Mouse (Mus musculus): Measurements from ENCODE around the gene Zfp54. TPM values are rescaled to one million over a fixed set of nuclear protein-coding genes. Genes with fewer than 3 reads are reported as not detected.
"Not testable (repeated sequence)": the region's sequence is repeated elsewhere in the genome, so short reads cannot be mapped to it uniquely, and the experiment has no call there.

Gene Zfp54
- total RNA-seq (2021) = under 1 TPM; 0.66 to 0.79 TPM
- long read RNA-seq, experiment 1, partial matches to known transcripts = 0 of 1 reads
- long read RNA-seq, experiment 1, other reads (novel, unspliced or antisense) = 0 of 1 reads
- long read RNA-seq, experiment 2 = 0 reads

DNA sequence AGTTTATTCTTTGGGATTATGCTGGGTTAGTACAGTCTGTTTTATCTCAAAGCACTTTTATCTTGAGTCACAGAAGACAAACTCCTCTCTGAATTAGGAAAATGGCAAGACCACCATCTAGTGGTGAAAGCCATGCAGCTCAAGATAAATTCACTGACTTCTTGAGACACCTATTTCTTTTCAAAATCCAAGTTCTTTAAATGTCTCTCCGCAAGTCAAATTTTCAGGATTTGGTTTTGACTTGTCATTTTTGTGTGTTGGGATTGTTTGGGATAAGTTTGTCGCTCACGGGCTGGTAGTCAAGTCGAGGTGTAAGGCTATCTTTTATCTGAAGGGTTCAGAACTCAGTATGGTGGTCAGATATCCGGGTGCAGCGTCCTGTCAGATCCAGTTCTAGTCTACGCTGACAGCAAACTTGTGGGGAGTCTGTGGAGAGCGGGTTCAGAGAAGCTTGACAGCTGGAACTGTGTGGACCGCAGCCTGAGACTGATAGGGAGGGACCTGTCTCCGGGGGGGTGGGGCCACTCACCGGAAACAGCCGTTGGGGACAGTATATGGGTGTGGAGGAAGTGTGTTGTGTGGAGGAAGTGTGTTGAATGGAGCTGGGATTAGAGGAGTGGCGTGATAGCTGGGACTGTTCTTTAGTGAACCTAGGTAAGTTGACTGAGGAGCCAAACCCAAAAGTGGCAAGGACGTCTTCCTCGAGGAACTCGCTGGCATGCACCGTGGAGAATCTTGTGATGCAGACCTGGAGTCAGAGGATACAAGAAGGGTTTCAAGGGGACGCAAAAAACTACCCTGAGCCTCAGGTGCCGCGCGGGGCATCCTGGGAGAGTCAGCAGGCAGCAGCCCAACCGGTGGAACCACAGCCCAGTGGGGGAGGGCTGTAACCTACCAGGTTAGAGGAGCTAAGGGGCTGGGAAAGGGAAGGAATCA lies at the start of gene Zfp54:
Gene Zfp54, plus strand, starts transcription at position 564 of the 936 bp plus-strand sequence.
- DNase-seq = peak; percentile 54

DNA sequence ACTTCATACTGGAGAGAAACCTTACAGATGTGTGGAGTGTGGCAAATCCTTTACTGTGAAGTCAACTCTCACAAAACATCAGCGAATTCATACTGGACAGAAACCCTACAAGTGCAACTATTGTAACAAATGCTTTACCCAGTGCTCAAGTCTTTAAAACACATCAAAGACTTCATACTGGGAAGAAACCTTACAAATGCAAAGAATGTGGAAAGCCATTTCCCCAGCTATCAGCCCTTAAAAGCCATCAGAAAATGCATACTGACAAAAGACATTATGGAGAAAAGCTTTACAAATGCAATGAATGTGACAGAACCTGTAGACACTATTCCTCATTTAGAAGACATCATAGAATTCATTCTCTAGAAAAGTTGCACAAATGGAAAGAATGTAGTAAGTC lies 47.7 kb upstream of the Zfp54 start:
- no peak for DNase-seq

DNA sequence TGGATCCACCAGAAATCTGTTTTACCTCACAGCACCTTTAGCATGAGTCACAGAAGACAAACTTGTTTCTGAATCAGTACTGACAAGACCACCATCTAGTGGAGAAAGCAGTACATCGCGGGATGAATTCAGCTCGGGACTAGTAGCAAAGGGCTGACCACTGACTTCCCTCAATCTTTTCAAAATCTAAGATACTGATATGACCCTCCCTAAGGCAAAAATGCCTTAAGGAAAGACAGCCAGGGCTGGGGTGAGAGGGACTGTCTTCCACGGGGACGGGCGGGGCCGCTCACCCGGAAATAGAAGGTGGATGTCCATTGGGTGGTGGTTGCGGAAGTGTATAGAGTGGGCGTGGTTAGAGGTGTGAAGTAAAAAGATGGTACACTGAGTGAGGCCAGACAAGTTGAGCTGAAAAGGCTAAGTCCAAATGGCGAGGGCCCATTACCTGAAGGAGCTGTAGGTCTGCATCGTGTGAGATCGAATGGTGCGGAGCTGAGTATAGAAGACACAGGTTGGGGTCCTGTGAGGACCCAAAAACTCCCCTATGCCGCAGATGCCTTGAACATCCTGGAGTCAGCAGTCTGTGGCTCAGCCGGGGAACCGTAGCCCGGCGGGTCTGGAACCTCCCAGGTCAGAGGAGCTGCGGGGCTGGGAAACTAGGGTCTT lies 39.5 kb upstream of the Zfp54 start, which contains the start of gene Zfp677:
Gene Zfp677, plus strand, starts transcription at position 358 of the 666 bp plus-strand sequence.
- peak; percentile 29 for DNase-seq

DNA sequence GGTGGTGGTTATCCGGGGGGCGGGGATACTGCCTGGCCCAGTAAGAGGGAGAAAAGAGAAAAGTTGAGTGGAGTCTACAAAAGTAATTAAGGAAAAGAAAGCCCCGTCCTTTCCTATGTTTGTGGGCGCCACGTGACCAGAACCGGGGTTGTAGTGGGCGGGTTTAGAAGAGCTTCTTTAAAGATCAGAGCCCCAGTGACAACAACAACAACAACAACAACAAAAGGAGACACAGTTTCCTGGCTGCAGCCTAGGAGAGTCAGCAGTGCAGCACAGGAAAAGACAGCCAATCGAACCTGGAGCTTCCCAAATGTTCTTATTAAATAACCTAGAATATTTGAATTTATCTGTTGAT lies 39.0 kb upstream of the Zfp54 start:
- DNase-seq = peak; percentile 6

DNA sequence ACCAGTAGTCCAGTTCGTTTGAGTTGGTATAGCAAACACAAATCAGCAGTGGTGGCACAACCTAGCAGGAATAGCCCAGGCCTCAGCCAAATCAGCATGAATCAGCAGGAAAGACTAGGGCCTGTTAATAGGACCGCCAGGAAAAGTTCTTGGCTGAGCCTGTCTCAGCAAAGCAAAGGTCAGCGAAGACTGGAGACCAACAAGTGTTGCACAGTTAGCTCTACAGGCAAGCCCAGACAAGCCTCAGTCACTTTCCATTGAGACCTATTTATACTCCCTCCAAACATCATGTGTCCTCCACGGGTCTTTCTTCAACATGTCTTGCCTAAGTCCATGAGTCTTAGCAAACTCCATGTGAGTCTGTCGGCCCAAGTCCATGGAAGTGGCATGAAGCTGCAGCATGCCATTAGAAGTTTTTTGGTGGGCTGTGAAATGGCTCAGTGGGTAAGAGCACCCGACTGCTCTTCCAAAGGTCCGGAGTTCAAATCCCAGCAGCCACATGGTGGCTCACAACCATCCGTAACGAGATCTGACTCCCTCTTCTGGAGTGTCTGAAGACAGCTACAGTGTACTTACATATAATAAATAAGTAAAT lies 15.9 kb downstream of the Zfp54 start:
- DNase-seq = not testable (repeated sequence)

DNA sequence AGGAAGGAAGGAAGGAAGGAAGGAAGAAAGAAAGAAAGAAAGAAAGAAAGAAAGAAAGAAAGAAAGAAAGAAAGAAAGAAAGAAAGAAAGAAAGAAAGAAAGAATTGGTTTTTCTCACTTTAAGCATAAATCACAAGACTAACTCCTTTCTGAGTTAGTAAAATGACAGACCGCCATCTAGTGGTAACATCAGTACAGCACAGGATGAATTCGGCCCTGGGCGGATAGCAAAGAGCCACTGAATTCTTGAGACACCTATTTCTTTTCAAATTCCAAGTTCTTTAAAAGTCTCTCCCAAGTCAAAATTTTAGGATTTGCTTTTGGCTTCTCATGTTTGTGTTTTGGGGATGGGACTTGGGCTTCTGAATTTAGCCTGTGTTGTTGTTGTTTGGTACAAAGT lies 26.6 kb downstream of the Zfp54 start:
- DNase-seq = peak; percentile 42

DNA sequence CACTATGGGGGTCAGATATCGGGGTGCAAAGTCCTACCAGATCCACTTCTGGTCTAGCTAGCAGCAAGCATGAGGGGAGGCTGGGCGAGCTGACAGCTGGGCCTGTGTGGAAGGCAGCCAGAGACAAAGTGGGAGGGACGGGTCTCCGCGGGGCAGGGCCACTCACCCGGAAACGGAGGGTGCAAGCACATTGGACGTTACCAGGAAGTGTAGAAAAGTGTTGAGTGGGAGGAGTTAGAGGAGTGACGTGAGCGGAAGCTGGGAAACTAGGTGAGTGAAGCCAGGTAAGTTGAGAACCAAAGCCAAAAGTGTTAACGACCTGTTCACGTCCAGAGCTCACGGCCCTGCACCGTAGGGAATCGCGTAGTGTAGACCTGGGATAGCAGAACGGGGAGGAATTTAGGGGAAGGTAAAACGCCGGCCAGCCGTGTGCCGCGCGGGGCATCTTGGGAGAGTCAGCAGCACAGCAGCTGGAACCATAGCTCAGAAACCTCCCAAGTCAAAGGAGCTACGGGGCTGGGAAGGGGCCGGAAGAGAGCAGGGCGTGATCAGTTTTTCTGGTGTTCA lies 27.2 kb downstream of the Zfp54 start, which contains the start of gene Zfp51:
Gene Zfp51, plus strand, starts transcription at position 237 of the 567 bp plus-strand sequence.
- peak; percentile 90 for DNase-seq

DNA sequence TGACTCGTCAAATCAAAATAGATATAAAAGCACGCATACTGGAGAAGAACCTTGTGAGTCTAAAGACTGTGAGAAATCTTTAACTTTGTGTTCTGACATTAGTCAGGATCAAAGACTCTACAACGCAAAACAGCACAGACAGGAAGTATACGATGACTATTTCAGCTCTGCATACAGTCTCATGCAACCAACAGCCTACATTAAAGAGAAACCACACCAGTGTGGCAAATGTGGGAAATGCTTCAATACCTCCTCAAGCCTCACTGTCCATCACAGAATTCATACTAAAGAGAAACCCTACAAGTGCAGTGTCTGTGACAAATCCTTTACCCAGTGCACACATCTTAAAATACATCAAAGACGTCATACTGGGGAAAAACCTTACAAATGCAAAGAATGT lies 40.5 kb downstream of the Zfp54 start:
- no peak for DNase-seq

DNA sequence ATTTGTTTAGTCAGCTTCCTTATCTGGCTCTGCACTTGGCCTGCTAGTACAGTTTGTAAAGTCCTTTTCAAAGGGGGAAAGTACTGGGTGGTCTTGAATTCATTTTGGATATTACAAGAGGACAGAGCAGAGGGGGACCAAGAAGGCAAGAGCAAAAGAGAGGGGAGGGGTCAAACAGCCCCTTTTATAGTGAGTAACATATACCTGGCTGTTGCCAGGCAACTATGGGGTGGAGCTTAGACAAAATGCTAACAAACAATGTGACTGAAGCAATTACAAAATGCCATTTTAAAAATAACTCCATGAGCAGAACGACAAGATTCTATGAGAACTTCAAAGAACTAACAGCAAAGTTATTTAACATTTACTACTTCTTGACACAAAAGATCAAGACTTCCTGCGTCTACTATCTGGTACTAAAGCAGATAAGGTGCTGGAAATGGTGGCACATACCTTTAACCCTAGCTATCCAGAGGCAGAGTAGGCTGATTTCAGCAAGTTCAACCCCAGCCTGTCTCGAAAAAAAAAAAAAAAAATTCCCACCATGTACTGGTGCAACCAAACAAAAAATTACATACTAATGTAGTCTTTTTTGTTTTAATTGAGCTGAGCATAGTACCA lies 49.1 kb downstream of the Zfp54 start:
- no peak for DNase-seq

DNA sequence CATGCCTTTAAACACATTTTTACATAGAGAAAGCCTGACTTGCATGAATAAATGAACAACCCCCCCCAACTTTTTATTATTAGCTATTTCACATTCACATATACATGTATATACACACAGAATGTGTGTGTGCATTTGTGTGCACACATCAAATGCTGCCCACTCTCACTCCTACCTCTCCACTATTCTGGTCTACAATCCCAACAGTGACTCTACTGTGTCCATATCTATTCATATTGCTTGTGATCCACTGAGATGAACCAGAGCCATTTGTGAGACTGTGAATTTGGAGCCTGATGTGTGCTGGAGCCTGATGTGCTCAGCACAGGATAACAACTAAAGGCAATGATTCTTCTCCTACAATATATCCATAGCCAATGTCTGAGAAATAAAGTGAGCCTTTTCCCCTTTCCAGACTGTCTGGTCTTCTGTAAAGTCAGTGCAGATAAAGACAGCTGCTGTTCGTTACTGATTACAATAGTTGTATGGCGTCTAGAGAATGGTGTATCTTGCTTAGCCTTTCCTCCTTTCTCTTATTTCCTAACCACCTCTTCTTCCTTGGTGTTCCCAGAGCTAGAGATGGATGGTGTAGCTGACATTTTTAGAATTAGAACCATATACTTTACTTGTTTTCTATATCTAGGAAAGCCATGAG lies 49.8 kb downstream of the Zfp54 start:
- no peak for DNase-seq

DNA sequence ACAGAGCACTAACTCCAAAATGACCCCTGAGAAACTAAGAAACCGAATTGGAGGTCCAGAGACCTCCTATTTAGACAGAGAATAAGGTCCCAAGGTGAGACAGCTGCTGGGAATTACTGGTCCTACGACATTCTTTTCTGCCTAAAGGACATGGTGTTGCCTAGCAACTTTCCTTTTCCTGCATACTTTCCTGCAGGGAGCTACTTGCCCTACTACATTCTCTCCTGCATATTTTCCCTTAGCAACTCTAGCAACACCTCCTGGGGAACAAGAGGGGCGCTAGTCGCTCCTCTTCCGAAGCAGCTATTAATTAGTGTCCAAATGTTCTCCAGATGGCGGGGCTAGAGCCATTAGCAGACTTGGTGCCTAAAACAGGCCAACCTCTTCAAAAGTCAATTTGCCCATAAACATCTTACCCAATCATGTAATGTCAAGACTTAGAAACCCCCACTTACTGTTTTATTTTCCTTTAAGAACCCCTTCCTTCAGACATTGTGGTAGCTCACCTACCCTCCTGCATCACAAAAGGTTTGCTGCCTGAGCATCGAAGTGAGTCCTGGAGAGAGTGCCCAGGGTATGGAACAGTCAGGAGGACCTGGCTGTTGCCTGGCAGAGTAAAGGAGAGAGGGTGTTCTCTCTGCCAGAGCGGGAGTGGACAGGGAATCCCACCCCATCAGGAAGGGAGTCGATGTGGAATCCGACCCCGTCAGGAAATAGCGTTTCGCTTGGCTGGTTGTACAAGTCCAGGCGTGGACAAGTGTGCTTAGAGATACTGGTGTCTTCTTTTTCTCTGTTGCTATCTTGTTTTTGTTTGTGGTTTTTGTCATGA lies 50.5 kb downstream of the Zfp54 start:
- no peak for DNase-seq

DNA sequence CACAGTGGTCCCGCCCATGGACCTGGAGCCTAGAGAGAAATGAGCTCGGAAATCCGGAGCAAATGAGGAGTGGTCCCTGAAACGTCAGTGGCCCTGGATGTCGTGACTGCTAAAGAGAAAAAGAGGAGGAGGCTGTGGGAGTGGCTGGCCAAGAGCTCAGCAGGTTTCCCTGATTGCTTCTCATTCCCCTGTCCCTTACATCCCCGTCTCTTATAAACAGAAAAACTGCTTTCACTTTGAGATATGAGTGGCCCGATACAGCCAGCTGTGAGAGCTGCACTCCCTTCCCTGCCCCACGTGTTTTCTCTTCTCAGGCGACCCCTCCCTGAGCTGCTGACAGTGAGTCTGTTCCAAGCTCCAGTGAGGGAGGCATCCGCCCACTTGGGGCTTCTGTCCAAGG lies 51.7 kb downstream of the Zfp54 start:
- not testable (repeated sequence) for DNase-seq

DNA sequence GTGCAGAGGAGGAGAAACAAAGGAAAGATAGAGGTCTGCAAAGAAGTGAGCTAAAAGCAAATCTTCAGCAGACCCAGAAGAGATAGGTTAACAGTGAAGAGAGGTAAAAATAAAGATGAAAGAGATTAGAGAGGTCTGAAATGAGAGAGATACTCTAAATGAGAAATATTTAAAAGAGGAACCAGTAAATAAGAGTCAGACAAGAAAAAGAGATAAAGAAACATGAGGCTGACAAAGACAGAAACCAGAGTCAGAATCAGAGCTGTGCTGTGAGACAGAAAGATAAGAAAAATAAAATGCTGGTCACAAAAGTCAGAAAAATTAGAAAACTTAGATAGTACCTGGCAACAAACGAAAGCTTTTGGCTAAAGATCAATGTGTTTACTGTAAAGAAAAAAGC lies 52.3 kb downstream of the Zfp54 start:
- not testable (repeated sequence) for DNase-seq

DNA sequence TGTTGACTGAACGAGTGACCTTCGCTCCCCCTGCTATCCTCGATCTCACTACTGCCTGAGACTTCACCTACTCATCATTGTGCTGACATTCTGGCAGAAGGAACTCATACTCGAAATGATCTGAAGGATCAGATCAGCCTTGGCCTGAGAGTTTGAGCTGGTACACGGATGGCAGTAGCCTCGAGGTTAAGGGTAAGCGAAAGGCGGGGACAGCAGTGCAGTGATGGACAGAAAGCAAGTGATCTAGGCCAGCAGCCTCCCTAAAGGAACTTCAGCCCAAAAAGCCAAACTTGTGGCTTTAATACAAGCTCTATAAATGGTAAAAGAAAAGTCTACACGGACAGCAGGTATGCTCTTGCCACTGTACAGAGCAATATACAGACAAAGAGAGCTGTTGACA lies 53.3 kb downstream of the Zfp54 start:
- not testable (repeated sequence) for DNase-seq

DNA sequence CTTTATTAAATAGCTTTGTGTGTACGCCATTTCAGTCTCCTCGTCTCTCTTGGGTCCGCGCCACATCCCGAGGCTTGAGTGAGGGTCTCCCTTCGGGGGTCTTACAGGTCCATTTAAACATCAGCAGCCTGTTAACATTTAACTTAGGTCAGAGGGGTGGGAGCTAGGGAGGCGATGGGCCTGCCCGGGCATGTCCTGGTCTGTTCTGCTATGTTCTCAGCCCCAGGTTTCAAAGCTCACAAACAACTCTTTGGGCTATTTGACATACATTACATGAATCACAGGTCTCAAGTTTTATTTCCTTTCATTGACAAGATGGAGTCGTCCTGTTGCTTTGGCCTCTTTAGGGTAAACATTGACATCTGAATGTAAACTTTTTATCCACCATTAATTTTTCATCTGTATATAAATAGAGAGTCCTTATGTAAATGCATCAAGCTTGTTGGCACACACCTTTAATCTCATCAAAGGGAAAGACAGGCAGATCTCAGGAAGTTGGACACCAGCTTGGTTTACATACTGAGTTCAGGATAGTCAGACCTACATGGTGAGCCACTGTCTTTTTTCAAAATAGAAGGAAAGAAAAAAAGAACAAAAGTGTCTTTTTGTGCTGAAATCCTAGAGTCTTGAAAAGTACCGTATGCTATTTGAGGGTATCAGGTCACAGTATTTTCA lies 55.2 kb downstream of the Zfp54 start:
- not testable (repeated sequence) for DNase-seq

All from gastrocnemius, postnatal 10 days (tissue).